Mouse (Mus musculus): ENCODE data around the gene Ubac2. TPM values are rescaled to one million over a fixed set of nuclear protein-coding genes. Genes with fewer than 3 reads are reported as not detected.
"Not testable (repeated sequence)": the region's sequence is repeated elsewhere in the genome, so short reads cannot be mapped to it uniquely, and the experiment has no call there.

Ubac2 gene
- 45.9 and 47.2 TPM in 2 replicates for polyA plus RNA-seq (2015; fragmentation: Nextera tagmentation; extraction: Ambion mirVana)

DNA sequence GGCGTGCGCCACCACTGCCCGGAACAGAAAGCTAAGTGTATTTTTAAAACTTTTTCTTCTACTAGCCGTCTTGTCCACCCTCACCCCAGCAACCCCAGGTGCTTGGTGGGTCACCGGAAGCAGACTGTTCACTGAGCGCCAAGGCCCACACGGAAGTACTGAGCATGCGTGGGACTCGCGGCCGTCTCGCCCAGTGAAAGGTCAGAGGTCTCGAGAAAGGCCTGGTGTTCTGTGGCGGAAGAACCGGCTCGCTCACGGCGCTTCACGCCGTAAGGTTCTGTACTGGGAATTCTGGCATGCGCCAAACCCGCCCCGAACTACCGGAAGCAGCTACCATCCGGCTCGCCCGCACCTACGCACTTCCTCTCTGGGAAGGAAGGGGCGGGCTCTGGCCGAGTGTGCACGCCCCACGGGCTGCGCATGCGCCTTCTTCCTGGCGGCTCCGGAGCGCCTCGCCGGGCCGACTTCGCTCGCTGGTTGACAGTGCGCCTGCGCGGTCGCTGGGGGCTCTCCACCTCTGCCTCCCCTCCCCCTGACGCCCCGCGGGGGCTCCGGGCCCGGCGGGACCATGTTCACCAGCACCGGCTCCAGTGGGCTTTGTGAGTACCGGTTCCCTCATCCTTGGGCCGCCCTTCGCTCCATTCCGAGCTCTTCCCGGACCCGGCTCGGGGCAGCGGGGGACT lies at the start of gene Ubac2:
TSS of gene Ubac2 (plus strand) at position 445 of the 683 bp plus-strand sequence.
- peaks cover 17% of the 10 kb centered on the region for H3K4me1 ChIP-seq
- H3K9ac ChIP-seq: peak within 1 kb of the TSS; percentile 93
- peak within 1 kb of the TSS; percentile 93 for H3K27ac ChIP-seq
- H3K4me3 ChIP-seq: peak within 1 kb of the TSS; percentile 95
- WGBS: under 1% methylated on average over 61 of the region's 61 CpGs
- no peaks in the 10 kb centered on the region for H3K27me3 ChIP-seq (replicated peaks)
- H3K9me3 ChIP-seq: no peaks in the 10 kb centered on the region
- ATAC-seq (replicated peaks): peak; percentile 99
- H3K4me2 ChIP-seq: peak within 1 kb of the TSS; percentile 92
- H3K36me3 ChIP-seq (replicated peaks): no peaks in the 10 kb centered on the region

DNA sequence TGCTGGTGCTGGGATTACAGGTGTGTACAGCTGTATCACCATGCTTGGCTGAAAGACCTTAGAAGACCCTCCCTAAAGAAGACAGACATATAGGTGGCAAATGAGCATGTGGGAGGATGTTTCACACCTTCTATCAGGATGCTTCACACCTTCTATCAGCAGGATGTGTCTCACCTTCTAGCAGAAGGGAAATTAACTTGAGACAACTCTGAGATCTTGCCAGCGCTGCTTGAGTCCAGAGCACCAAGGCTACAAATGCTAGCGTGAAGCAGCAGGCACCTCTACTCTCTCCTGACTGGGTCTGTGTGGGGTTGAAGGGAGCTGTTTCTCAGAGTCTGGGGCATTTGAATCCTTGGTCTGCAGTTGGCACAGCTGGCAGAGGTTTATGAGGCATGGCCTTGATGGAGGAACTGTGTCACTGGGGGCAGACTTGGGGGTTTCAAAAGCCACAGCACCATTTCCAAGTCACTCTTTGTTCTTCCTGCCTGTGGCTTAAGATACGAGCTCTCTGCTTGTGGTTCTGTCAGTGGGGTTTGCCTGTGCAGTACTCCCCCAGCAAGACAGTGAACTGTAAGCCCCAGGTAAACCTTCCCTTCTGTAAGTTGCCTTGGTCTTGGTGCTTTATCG lies 48.5 kb upstream of the Ubac2 start:
- Histone ChIP-seq H3K9me3 (no peaks in the 10 kb centered on the region; the same call in 1 of the 2 replicates), H3K27me3 (replicated peaks) (no peaks in the 10 kb centered on the region), H3K4me3 (no peak overlapping the region), H3K9ac (no peak overlapping the region), H3K4me1 (no peaks in the 10 kb centered on the region), H3K27ac (no peak overlapping the region), H3K36me3 (replicated peaks) (no peaks in the 10 kb centered on the region), H3K4me2 (no peak overlapping the region)
- no peak for ATAC-seq (replicated peaks)
- WGBS: 89% methylated on average over 4 of the region's 4 CpGs

DNA sequence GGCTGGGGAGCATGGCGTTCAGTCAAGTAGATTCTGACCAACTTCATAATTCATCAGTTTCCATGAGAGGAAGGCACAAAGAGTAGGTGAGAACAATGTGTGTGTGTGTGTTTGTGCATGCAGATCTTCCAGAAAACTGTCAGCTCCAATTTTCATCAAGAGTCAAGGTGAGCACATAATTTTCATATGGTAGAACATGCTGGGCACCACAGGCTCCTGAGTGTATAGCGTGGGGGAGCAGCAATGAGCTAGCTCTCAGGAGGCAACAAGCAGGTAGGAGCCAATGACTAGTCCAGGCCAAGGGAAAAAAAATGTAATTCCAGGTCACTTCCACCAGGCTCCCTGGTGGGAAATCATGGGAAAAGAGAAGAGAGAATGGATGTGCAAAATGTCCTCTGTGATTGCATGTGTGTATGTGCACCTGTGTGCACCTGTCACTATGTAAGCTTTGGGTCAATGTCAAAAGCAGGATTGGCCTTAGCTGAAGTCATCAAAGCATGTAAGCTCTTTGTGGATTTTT lies 45.4 kb upstream of the Ubac2 start:
- Histone ChIP-seq H3K9me3 (no peaks in the 10 kb centered on the region; the same call in 1 of the 2 replicates), H3K4me2 (no peak overlapping the region), H3K36me3 (replicated peaks) (no peaks in the 10 kb centered on the region), H3K4me3 (no peak overlapping the region), H3K4me1 (no peaks in the 10 kb centered on the region), H3K27ac (no peak overlapping the region), H3K9ac (no peak overlapping the region), H3K27me3 (replicated peaks) (no peaks in the 10 kb centered on the region)
- no peak for ATAC-seq (replicated peaks)
- 86% methylated on average over 2 of the region's 2 CpGs for WGBS

GRCm38 (mm10) chr14:121838161-121838560 lies 40.3 kb upstream of the Ubac2 start:
- no peak overlapping the region for H3K4me3 ChIP-seq
- no peaks in the 10 kb centered on the region for H3K27me3 ChIP-seq (replicated peaks)
- ATAC-seq (replicated peaks): no peak
- H3K27ac ChIP-seq: no peak overlapping the region
- no peaks in the 10 kb centered on the region for H3K4me1 ChIP-seq
- H3K4me2 ChIP-seq: no peak overlapping the region
- H3K36me3 ChIP-seq (replicated peaks): no peaks in the 10 kb centered on the region
- H3K9ac ChIP-seq: no peak overlapping the region
- WGBS: 90% methylated on average over 4 of the region's 4 CpGs
- H3K9me3 ChIP-seq: no peaks in the 10 kb centered on the region

DNA sequence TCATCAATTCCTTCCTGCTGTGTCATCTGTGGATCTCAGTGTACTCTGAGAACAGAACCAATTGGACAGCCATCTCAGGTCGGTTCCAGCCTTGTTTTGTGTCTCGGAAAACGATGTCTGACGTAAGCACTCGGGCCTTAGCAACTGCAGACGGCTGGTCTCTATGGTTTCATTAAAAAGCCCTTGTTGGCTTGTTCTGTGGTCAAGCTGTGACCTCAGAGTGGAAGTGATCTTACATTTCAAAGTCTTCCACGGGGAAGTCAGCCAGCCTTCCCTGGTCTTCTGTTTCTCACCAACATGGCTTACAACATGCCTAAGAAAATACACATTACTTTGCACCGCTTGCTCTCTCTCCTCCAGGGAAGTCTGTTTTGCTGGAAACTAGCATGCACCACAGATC lies 38.2 kb upstream of the Ubac2 start:
- H3K4me2 ChIP-seq: no peak overlapping the region
- no peak overlapping the region for H3K4me3 ChIP-seq
- no peaks in the 10 kb centered on the region for H3K9me3 ChIP-seq
- 89% methylated on average over 8 of the region's 8 CpGs for WGBS
- H3K9ac ChIP-seq: no peak overlapping the region
- H3K27me3 ChIP-seq (replicated peaks): no peaks in the 10 kb centered on the region
- H3K4me1 ChIP-seq: no peaks in the 10 kb centered on the region
- ATAC-seq (replicated peaks): no peak
- no peaks in the 10 kb centered on the region for H3K36me3 ChIP-seq (replicated peaks)
- no peak overlapping the region for H3K27ac ChIP-seq

- H3K9me3 ChIP-seq: no peaks in the 10 kb centered on the region
- H3K4me2 ChIP-seq: no peak overlapping the region
- 49% methylated on average over 8 of the region's 8 CpGs for WGBS
- H3K36me3 ChIP-seq (replicated peaks): no peaks in the 10 kb centered on the region
- H3K4me1 ChIP-seq: no peaks in the 10 kb centered on the region
- no peak overlapping the region for H3K4me3 ChIP-seq
- no peak for ATAC-seq (replicated peaks)
- H3K9ac ChIP-seq: no peak overlapping the region
- H3K27ac ChIP-seq: no peak overlapping the region
- H3K27me3 ChIP-seq (replicated peaks): no peaks in the 10 kb centered on the region
Measured at GRCm38 (mm10) chr14:121844486-121844885, 33.9 kb upstream of the Ubac2 start.

GRCm38 (mm10) chr14:121851231-121851630 lies 27.2 kb upstream of the Ubac2 start:
- no peak overlapping the region for H3K4me3 ChIP-seq
- ATAC-seq (replicated peaks): no peak
- no peaks in the 10 kb centered on the region for H3K4me1 ChIP-seq
- WGBS: 93% methylated on average over 1 of the region's 1 CpGs
- no peak overlapping the region for H3K27ac ChIP-seq
- H3K4me2 ChIP-seq: no peak overlapping the region
- no peak overlapping the region for H3K9ac ChIP-seq
- H3K36me3 ChIP-seq (replicated peaks): no peaks in the 10 kb centered on the region
- no peaks in the 10 kb centered on the region for H3K9me3 ChIP-seq
- H3K27me3 ChIP-seq (replicated peaks): no peaks in the 10 kb centered on the region

DNA sequence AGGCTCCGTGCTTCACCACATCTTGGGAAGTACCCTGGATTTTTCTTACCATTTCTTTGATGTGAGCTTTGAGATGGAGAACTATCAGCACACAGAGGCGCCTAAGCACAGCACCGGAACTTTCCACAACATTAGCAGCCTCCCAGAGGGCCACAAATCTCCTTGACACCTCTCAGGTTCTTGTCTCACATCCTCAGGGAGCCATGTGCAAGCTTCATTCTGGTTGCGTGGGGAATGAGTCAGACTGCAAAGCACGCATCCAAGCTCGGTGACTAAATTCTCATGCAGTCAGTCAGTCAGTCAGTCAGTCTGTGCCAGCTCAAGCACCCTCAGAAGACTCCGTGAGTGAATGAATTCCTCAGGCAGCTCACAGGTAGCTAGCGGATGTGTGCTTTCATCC lies 25.9 kb upstream of the Ubac2 start:
- WGBS: 83% methylated on average over 8 of the region's 8 CpGs
- Histone ChIP-seq H3K9ac (no peak overlapping the region), H3K4me2 (no peak overlapping the region), H3K36me3 (replicated peaks) (no peaks in the 10 kb centered on the region), H3K4me1 (no peaks in the 10 kb centered on the region), H3K27ac (no peak overlapping the region), H3K27me3 (replicated peaks) (no peaks in the 10 kb centered on the region), H3K4me3 (no peak overlapping the region), H3K9me3 (no peaks in the 10 kb centered on the region)
- ATAC-seq (replicated peaks): no peak

- not testable (repeated sequence) for H3K4me1 ChIP-seq; H3K27me3 ChIP-seq (replicated peaks); H3K4me3 ChIP-seq; H3K9ac ChIP-seq; H3K27ac ChIP-seq; ATAC-seq (replicated peaks); H3K9me3 ChIP-seq; H3K4me2 ChIP-seq; H3K36me3 ChIP-seq (replicated peaks)
- WGBS: 5% methylated on average over 2 of the region's 2 CpGs
Measured at GRCm38 (mm10) chr14:121865162-121865561, 13.3 kb upstream of the Ubac2 start.

GRCm38 (mm10) chr14:121866574-121866973 lies 11.8 kb upstream of the Ubac2 start:
- Histone ChIP-seq H3K27me3 (replicated peaks) (0 out of 2 replicates have a peak, but pooled peaks cover 3% of the 10 kb centered on the region), H3K4me1 (no peaks in the 10 kb centered on the region), H3K36me3 (replicated peaks) (no peaks in the 10 kb centered on the region), H3K4me3 (no peak overlapping the region), H3K9ac (no peak overlapping the region), H3K27ac (no peak overlapping the region), H3K9me3 (no peaks in the 10 kb centered on the region), H3K4me2 (no peak overlapping the region)
- ATAC-seq (replicated peaks): no peak
- WGBS: 82% methylated on average over 3 of the region's 3 CpGs

GRCm38 (mm10) chr14:121869111-121869510 lies 9.3 kb upstream of the Ubac2 start:
- Histone ChIP-seq H3K4me2 (no peak overlapping the region), H3K4me1 (no peaks in the 10 kb centered on the region), H3K9ac (no peak overlapping the region), H3K9me3 (no peaks in the 10 kb centered on the region), H3K27ac (no peak overlapping the region), H3K36me3 (replicated peaks) (no peaks in the 10 kb centered on the region), H3K4me3 (no peak overlapping the region), H3K27me3 (replicated peaks) (no peaks in the 10 kb centered on the region)
- WGBS: 57% methylated on average over 1 of the region's 1 CpGs
- no peak for ATAC-seq (replicated peaks)

- 75% methylated on average over 1 of the region's 1 CpGs for WGBS
- H3K4me2 ChIP-seq: no peak overlapping the region
- no peak overlapping the region for H3K4me3 ChIP-seq
- no peaks in the 10 kb centered on the region for H3K4me1 ChIP-seq
- no peak overlapping the region for H3K27ac ChIP-seq
- H3K36me3 ChIP-seq (replicated peaks): no peaks in the 10 kb centered on the region
- no peak overlapping the region for H3K9ac ChIP-seq
- ATAC-seq (replicated peaks): no peak
- no peaks in the 10 kb centered on the region for H3K9me3 ChIP-seq
- H3K27me3 ChIP-seq (replicated peaks): no peaks in the 10 kb centered on the region
Measured at GRCm38 (mm10) chr14:121872760-121873159, 5.7 kb upstream of the Ubac2 start.

- no peak for ATAC-seq (replicated peaks)
- Histone ChIP-seq H3K36me3 (replicated peaks) (no peaks in the 10 kb centered on the region), H3K4me2 (no peak overlapping the region), H3K9ac (no peak overlapping the region), H3K4me3 (no peak overlapping the region), H3K27me3 (replicated peaks) (no peaks in the 10 kb centered on the region), H3K4me1 (no peaks in the 10 kb centered on the region), H3K9me3 (no peaks in the 10 kb centered on the region), H3K27ac (no peak overlapping the region)
- WGBS: 82% methylated on average over 2 of the region's 2 CpGs
Measured at GRCm38 (mm10) chr14:121873172-121873571, 5.2 kb upstream of the Ubac2 start.

Data from midbrain, embryonic 15.5 days (tissue).